In genomic region chr1:145935798-145936197, GRCm38 (mm10) we compare ENCODE assay signal across 15 mouse cellular contexts.
"Had no signal": no experiment of that assay in that cellular context is flagged by ENCODE, and none has a peak within 500 bp of the region (broad histone marks: within the 10 kb centered on the region; RNA-seq: fewer than 3 reads in every experiment).

No protein-coding gene starts in this region.

- H3K36me3 ChIP-seq: kidney, embryonic 15.5 days; limb, embryonic 13.5 days; liver, embryonic 12.5 days; midbrain, embryonic 13.5 days; neural tube, embryonic 12.5 days; stomach, embryonic 15.5 days had no signal

- H3K4me1 ChIP-seq: kidney, embryonic 15.5 days; limb, embryonic 13.5 days; liver, embryonic 12.5 days; midbrain, embryonic 13.5 days; neural tube, embryonic 12.5 days; stomach, embryonic 15.5 days had no signal

- DNase-seq: kidney, postnatal 14 days; left cerebral cortex, postnatal 4 days; lung, embryonic 14.5 days; lung, postnatal 10 days; retina, postnatal 1 day; right cerebral cortex, postnatal 4 days; thymus, adult 2 months; thymus, postnatal 36 days had no signal

- H3K27me3 ChIP-seq: kidney, embryonic 15.5 days; limb, embryonic 13.5 days; liver, embryonic 12.5 days; midbrain, embryonic 13.5 days; neural tube, embryonic 12.5 days; stomach, embryonic 15.5 days had no signal

- H3K27ac ChIP-seq: kidney, embryonic 15.5 days; limb, embryonic 13.5 days; liver, embryonic 12.5 days; macrophage; midbrain, embryonic 13.5 days; neural tube, embryonic 12.5 days; stomach, embryonic 15.5 days had no signal

- H3K4me3 ChIP-seq: kidney, embryonic 15.5 days; limb, embryonic 13.5 days; liver, embryonic 12.5 days; midbrain, embryonic 13.5 days; neural tube, embryonic 12.5 days; stomach, embryonic 15.5 days had no signal

- H3K9ac ChIP-seq: kidney, embryonic 15.5 days; limb, embryonic 13.5 days; liver, embryonic 12.5 days; lung, embryonic 14.5 days; midbrain, embryonic 13.5 days; neural tube, embryonic 12.5 days; stomach, embryonic 15.5 days had no signal

- H3K9me3 ChIP-seq: kidney, embryonic 15.5 days; limb, embryonic 13.5 days; midbrain, embryonic 13.5 days; neural tube, embryonic 12.5 days; stomach, embryonic 15.5 days had no signal

- H3K4me2 ChIP-seq: kidney, embryonic 15.5 days; limb, embryonic 13.5 days; liver, embryonic 12.5 days; lung, embryonic 14.5 days; midbrain, embryonic 13.5 days; neural tube, embryonic 12.5 days; stomach, embryonic 15.5 days had no signal

- ATAC-seq: liver, embryonic 12.5 days; midbrain, embryonic 13.5 days had no signal
